ENCODE assay signal across 21 mouse cellular contexts in genomic region chr10:60774616-60775015, GRCm38 (mm10). TPM values are rescaled to one million over a fixed set of nuclear protein-coding genes. Genes with fewer than 3 reads are reported as not detected.
DNase-seq lines count a peak whose midpoint lies in the region; ATAC-seq and TF ChIP-seq lines count a peak whose summit lies in the region.
"Had no signal": no experiment of that assay in that cellular context is flagged by ENCODE, and none has a peak within 500 bp of the region (broad histone marks: within the 10 kb centered on the region; RNA-seq: fewer than 3 reads in every experiment).

No protein-coding gene starts in this region.

- peak; percentile 33 for TF ChIP-seq CTCF in E14TG2a.4 (conservative IDR thresholded peaks at IDR 0.05; ENCODE audit: low read length)
- TF ChIP-seq CTCF in ES-Bruce4 (IDR thresholded peaks at IDR 0.05; ENCODE audit: low read depth, low read length) = peak; percentile 4
- TF ChIP-seq CTCF in liver, postnatal 0 days (IDR thresholded peaks at IDR 0.05; ENCODE audit: low read depth) = no peak

- H3K27me3 ChIP-seq in E14TG2a.4 (ENCODE audit: insufficient read depth, low read length) (peaks cover 20% of the 10 kb centered on the region), ES-Bruce4 (ENCODE audit: control insufficient read depth, insufficient read depth, low read length, poor library complexity, severe bottlenecking) (no peaks in the 10 kb centered on the region)
- no peaks in the 10 kb centered on the region for H3K27me3 ChIP-seq in liver, postnatal 0 days (ENCODE audit: insufficient read depth, low read length)
- no peaks in the 10 kb centered on the region for H3K27me3 ChIP-seq in midbrain, embryonic 13.5 days
- H3K27me3 ChIP-seq: embryonic facial prominence, embryonic 12.5 days; forebrain, embryonic 13.5 days; forebrain, embryonic 15.5 days had no signal

- in situ Hi-C loops in ES-E14 (cut with MboI; ENCODE audit: low sequenced_read_pairs in 2 of 2, unreplicated experiment in 2 of 2) = loop anchor here in 1 of 2 experiments (25.0 kb wide), 1 partner anchor 288 kb away; no protein-coding TSS in a partner anchor

- H3K9me3 ChIP-seq in E14TG2a.4 (ENCODE audit: low read length) (no peaks in the 10 kb centered on the region), ES-Bruce4 (replicated peaks; ENCODE audit: control insufficient read depth, insufficient read depth, low read length, poor library complexity, severe bottlenecking) (no peaks in the 10 kb centered on the region), ES-E14 (ENCODE audit: control insufficient read depth, insufficient read depth, low read depth, low read length) (no peaks in the 10 kb centered on the region)
- no peaks in the 10 kb centered on the region for H3K9me3 ChIP-seq in liver, postnatal 0 days (ENCODE audit: low read length)
- H3K9me3 ChIP-seq in midbrain, embryonic 13.5 days = no peaks in the 10 kb centered on the region
- H3K9me3 ChIP-seq: embryonic facial prominence, embryonic 12.5 days; forebrain, embryonic 13.5 days; forebrain, embryonic 15.5 days had no signal

- H3K27ac ChIP-seq in ES-Bruce4 (ENCODE audit: insufficient read depth, low read length) = no peak overlapping the region
- H3K27ac ChIP-seq in ES-E14 (ENCODE audit: insufficient read depth, low read depth, low read length, poor library complexity, severe bottlenecking) = no peak overlapping the region
- no peak overlapping the region for H3K27ac ChIP-seq in liver, postnatal 0 days (ENCODE audit: low read depth)
- no peak overlapping the region for H3K27ac ChIP-seq in midbrain, embryonic 13.5 days
- H3K27ac ChIP-seq: embryonic facial prominence, embryonic 12.5 days; forebrain, embryonic 13.5 days; forebrain, embryonic 15.5 days had no signal

- H3K9ac ChIP-seq in ES-Bruce4 (ENCODE audit: low read depth, poor library complexity, severe bottlenecking) (no peak overlapping the region), ES-E14 (ENCODE audit: insufficient read depth, low read depth, low read length, poor library complexity, severe bottlenecking) (no peak overlapping the region)
- H3K9ac ChIP-seq in liver, postnatal 0 days (replicated peaks) = no peak overlapping the region
- no peak overlapping the region for H3K9ac ChIP-seq in midbrain, embryonic 13.5 days (replicated peaks)
- H3K9ac ChIP-seq: embryonic facial prominence, embryonic 12.5 days; forebrain, embryonic 13.5 days; forebrain, embryonic 15.5 days; forebrain, postnatal 0 days had no signal

- DNase-seq in ES-E14 (ENCODE audit: low read depth, low spot score) (no peak), ZHBTc4 (ENCODE audit: low read depth, low spot score) (peak; percentile 86)
- no peak for DNase-seq in adrenal gland, postnatal 36 days
- no peak for DNase-seq in liver, postnatal 0 days
- DNase-seq: adrenal gland, adult 2 months; adrenal gland, postnatal 10 days; cerebellum, adult 11 months; cerebellum, adult 8-10 months; cerebellum, adult 9-11 months; cerebellum, postnatal 14 days; cerebellum, postnatal 36 days; embryo, embryonic 11 days; forebrain, postnatal 0 days had no signal

- peaks cover 63% of the 10 kb centered on the region for H3K4me1 ChIP-seq in E14TG2a.4 (replicated peaks; ENCODE audit: low read depth, low read length)
- H3K4me1 ChIP-seq in ES-Bruce4 (ENCODE audit: control insufficient read depth, insufficient read depth, low read length) = peaks cover 2% of the 10 kb centered on the region
- H3K4me1 ChIP-seq in ES-E14 (ENCODE audit: control insufficient read depth in 2 of 2, insufficient read depth in 2 of 2, low read length in 2 of 2, poor library complexity in 1 of 2) = peaks cover 5 to 13% of the 10 kb centered on the region in 2 experiments; a peak in 3 of 4 replicates
- H3K4me1 ChIP-seq in liver, postnatal 0 days (ENCODE audit: insufficient read depth) = no peaks in the 10 kb centered on the region
- no peaks in the 10 kb centered on the region for H3K4me1 ChIP-seq in midbrain, embryonic 13.5 days (replicated peaks)
- H3K4me1 ChIP-seq: embryonic facial prominence, embryonic 12.5 days; forebrain, embryonic 13.5 days; forebrain, embryonic 15.5 days had no signal

- H3K4me2 ChIP-seq in liver, postnatal 0 days (ENCODE audit: low read depth, low read length) = no peak overlapping the region
- no peak overlapping the region for H3K4me2 ChIP-seq in midbrain, embryonic 13.5 days (replicated peaks)
- H3K4me2 ChIP-seq: embryonic facial prominence, embryonic 12.5 days; forebrain, embryonic 13.5 days; forebrain, embryonic 15.5 days had no signal

- ATAC-seq in liver, postnatal 0 days = no peak
- ATAC-seq in midbrain, embryonic 13.5 days = no peak
- ATAC-seq: forebrain, embryonic 13.5 days; forebrain, embryonic 15.5 days; forebrain, postnatal 0 days had no signal

- peaks cover 14% of the 10 kb centered on the region for H3K36me3 ChIP-seq in E14TG2a.4 (ENCODE audit: insufficient read depth, low read length)
- no peaks in the 10 kb centered on the region for H3K36me3 ChIP-seq in ES-Bruce4 (ENCODE audit: control insufficient read depth, insufficient read depth, low read length, poor library complexity, severe bottlenecking)
- H3K36me3 ChIP-seq in ES-E14 (ENCODE audit: control insufficient read depth, insufficient read depth, low read length, poor library complexity, severe bottlenecking) = peaks cover 21% of the 10 kb centered on the region; the same call in 1 of the 2 replicates
- no peaks in the 10 kb centered on the region for H3K36me3 ChIP-seq in liver, postnatal 0 days (replicated peaks; ENCODE audit: insufficient read depth, low read length)
- H3K36me3 ChIP-seq in midbrain, embryonic 13.5 days = no peaks in the 10 kb centered on the region; the same call in 1 of the 2 replicates
- H3K36me3 ChIP-seq: forebrain, embryonic 15.5 days had no signal

- no peak for TF ChIP-seq POLR2A in ES-Bruce4 (IDR thresholded peaks at IDR 0.05; ENCODE audit: insufficient read depth, low read length)

- TF ChIP-seq EP300 in ES-Bruce4 (IDR thresholded peaks at IDR 0.05; ENCODE audit: insufficient read depth, low read depth, low read length) = 0 out of 2 replicates have a peak, but pooled peaks have one; percentile 12
- no peak for TF ChIP-seq EP300 in liver, postnatal 0 days (IDR thresholded peaks at IDR 0.05; ENCODE audit: low read depth)

- 85% methylated on average over 13 of the region's 13 CpGs for WGBS in liver, postnatal 0 days (ENCODE audit: insufficient replicate concordance)
- 93% methylated on average over 13 of the region's 13 CpGs for WGBS in midbrain, embryonic 13.5 days

- H3K4me3 ChIP-seq in E14TG2a.4 (replicated peaks; ENCODE audit: low read length) (peak overlapping the region; percentile 72), ES-Bruce4 (ENCODE audit: low read depth, low read length) (peak overlapping the region; percentile 22), ES-E14 (ENCODE audit: insufficient read depth in 1 of 2, low read depth in 1 of 2, low read length in 2 of 2, poor library complexity in 1 of 2, severe bottlenecking in 1 of 2) (peak overlapping the region; percentile 13 to 41)
- H3K4me3 ChIP-seq in liver, postnatal 0 days (ENCODE audit: low read depth, low read length) = no peak overlapping the region
- no peak overlapping the region for H3K4me3 ChIP-seq in midbrain, embryonic 13.5 days (replicated peaks)
- H3K4me3 ChIP-seq: embryonic facial prominence, embryonic 12.5 days; forebrain, embryonic 13.5 days; forebrain, embryonic 15.5 days had no signal

TF ChIP-seq in ES-E14, 5 proteins besides CTCF, POLR2A, EP300 and RAD21:
- TF ChIP-seq MAFK (IDR thresholded peaks at IDR 0.05; ENCODE audit: insufficient read depth, low read depth, low read length) (no peak), HCFC1 (IDR thresholded peaks at IDR 0.05; ENCODE audit: borderline replicate concordance, insufficient read depth, low read length) (no peak), CHD2 (IDR thresholded peaks at IDR 0.05; ENCODE audit: low read depth, low read length) (no peak), ZC3H11A (IDR thresholded peaks at IDR 0.05; ENCODE audit: borderline replicate concordance, low read depth, low read length) (no peak), ZNF384 (IDR thresholded peaks at IDR 0.05; ENCODE audit: low read depth, low read length) (no peak)

RNA-seq across cellular contexts. Expression of gene Slc29a3, which starts 22.0 kb away (rescaled TPM):
- 8.2 and 8.7 TPM in 2 replicates for polyA plus RNA-seq in ES-Bruce4 (2011; ENCODE audit: insufficient read depth, insufficient read length, low read depth, missing spikeins)
- total RNA-seq in ES-E14 (2012; rRNA removed) = 11.9 and 21.4 TPM in 2 replicates
- total RNA-seq in adrenal gland, postnatal 36 days (2021) = 10 to 100 TPM; 28.8 to 38.7 TPM
- 3.4 and 3.9 TPM in 2 replicates for polyA plus RNA-seq in liver, postnatal 0 days (2015; fragmentation: Nextera tagmentation; extraction: Ambion mirVana)
- 10.3 and 14.0 TPM in 2 replicates for polyA plus RNA-seq in midbrain, embryonic 13.5 days (2015; fragmentation: Nextera tagmentation; extraction: Ambion mirVana)

RNA-seq across cellular contexts. Expression of gene Unc5b, which starts 56.8 kb away (rescaled TPM):
- polyA plus RNA-seq in ES-Bruce4 (2011; ENCODE audit: insufficient read depth, insufficient read length, low read depth, missing spikeins) = 36.7 and 43.2 TPM in 2 replicates
- 75.5 and 82.0 TPM in 2 replicates for total RNA-seq in ES-E14 (2012; rRNA removed)
- 1 to 10 TPM; 5.9 to 8.3 TPM for total RNA-seq in adrenal gland, postnatal 36 days (2021)
- 0.39 and 0.40 TPM in 2 replicates for polyA plus RNA-seq in liver, postnatal 0 days (2015; fragmentation: Nextera tagmentation; extraction: Ambion mirVana)
- polyA plus RNA-seq in midbrain, embryonic 13.5 days (2015; fragmentation: Nextera tagmentation; extraction: Ambion mirVana) = 3.1 and 4.0 TPM in 2 replicates
- total RNA-seq: common myeloid progenitor, adult 5-6 weeks; MEL had no signal

Comparison
In these comparisons a context has a peak if more than half of its experiments do, and no peak if none do; other contexts are left out.
1. H3K4me3 ChIP-seq: peak in E14TG2a.4 (single experiment), ES-Bruce4 (single experiment) and ES-E14 (2 of 2); none in liver, postnatal 0 days (single experiment) and midbrain, embryonic 13.5 days (single experiment).